Mouse (Mus musculus): Measurements from ENCODE around the gene Enpp3.

Gene Enpp3

DNA sequence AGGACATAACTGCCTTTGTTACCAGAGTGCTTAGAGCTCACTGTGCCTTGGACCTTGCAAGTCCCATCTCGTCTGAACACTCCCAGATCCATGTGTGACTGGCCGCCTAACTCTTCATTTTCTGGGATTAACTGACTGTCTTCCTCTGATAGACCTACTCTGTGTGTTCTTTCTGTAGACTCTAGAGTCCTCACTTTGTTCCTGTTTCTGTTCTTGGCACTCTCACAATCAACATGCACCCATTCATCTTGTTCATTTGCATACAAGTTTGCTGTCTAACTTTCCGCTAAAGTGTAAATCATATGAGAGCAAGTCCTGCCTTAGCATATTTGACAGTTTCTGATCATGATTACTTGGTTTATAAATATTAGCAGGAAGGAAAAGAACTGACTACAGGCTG is 79.4 kb downstream of the Enpp3 start:
- DNase-seq (ENCODE audit: low spot score): no peak

GRCm38 (mm10) chr10:24758326-24758915 is 84.2 kb downstream of the Enpp3 start:
- no peak for DNase-seq (ENCODE audit: low spot score)

DNA sequence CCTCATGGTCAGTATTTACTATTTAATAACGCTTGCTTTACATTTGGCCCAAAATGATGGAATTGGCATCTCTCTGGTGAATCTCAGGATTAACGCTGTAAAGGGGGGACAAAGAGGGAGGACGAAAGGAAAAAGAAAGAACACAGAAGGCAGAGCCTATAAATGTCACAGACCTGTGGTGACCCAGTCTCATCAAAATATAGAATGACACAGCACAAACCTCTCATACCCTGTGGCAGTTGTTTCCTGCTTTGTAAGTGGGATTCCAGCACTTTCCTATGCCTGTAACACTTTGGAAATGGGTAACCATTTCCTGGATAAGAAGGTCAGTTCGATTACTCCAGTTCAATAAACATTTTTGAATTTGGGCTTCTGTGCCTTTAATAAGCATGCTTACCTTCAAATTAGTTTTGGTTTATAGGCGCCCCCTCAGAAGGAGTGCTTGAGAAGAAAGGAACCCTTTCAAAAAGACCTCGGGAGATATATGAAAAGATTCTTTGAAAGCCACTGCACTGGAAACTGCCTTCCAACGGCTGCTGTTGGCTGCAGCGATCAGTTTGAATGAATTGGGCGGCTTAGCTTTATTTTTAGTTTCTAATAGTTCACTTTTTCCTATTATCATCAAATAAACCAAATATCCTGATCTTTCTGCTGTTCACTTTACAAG is 87.6 kb downstream of the Enpp3 start:
- DNase-seq (ENCODE audit: low spot score): no peak

GRCm38 (mm10) chr10:24754251-24754835 is 88.3 kb downstream of the Enpp3 start:
- DNase-seq (ENCODE audit: low spot score): no peak

DNA sequence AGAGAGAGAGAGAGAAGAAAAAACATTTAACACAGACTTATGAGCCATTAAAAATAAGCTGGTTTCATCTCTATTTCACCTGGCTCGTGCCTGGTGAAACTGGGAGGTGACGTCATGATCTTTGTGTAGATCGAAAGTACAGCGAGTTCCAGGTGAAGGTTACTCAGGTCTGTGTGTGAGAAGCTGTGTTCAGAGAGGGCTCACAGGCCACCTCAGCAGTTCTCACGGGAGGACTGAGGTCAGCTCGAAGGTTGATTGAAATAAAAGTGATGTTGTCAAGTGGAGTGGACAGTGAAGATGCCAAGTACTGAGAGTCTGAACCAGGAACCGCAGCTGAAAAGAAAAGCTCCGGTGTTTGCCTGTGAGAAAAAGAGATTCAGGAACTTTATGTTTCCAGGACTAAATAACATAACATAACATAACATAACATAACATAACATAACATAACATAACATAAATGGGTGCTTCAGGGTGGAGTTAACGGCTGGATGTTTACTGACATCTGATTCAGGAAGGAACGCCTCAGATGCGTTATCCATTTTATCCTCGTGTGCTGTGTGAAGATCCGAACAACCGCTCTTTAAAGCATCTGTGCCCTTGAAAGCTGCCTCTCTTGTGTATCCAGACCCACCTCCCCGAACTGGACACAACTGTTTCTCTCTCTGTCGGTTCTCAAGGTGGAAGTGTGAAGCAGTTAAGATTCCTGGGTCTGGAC is 88.9 kb downstream of the Enpp3 start:
- DNase-seq (ENCODE audit: low spot score): no peak

DNA sequence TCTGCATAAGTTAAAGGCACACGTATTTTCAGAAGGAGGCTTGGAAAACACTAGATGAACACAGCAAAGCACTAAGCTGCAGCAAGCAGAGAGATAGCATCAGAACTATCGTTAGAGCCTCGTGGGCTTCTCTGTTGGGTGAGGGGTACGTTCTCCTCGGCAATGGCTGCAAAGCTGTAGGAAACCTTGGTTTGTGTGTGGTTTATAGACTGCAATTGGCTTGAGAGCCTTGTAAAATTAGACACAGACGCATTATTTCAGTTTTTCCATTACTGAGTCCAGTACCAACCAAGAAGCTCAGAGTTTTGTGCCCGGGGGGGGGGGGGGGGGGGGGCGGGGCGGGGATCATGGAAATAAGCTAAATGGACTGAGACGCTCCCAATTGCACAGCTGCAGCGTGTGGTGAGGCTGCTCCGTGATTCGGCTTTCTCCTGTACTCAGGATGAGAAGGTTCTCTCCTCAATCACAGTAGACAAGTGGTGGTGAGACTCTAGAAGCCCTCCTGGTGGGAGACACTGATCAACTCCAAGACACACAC is 99.6 kb downstream of the Enpp3 start:
- DNase-seq (ENCODE audit: low spot score): no peak

- no peak for DNase-seq (ENCODE audit: low spot score)
Measured at GRCm38 (mm10) chr10:24741229-24742198, 101.1 kb downstream of the Enpp3 start.

- no peak for DNase-seq (ENCODE audit: low spot score)
Measured at GRCm38 (mm10) chr10:24739171-24739570, 103.5 kb downstream of the Enpp3 start.

GRCm38 (mm10) chr10:24738456-24738855 is 104.2 kb downstream of the Enpp3 start:
- no peak for DNase-seq (ENCODE audit: low spot score)

GRCm38 (mm10) chr10:24735027-24735777 is 107.4 kb downstream of the Enpp3 start:
- DNase-seq (ENCODE audit: low spot score): no peak

- DNase-seq (ENCODE audit: low spot score): no peak
Measured at GRCm38 (mm10) chr10:24727478-24727877, 115.1 kb downstream of the Enpp3 start.

- no peak for DNase-seq (ENCODE audit: low spot score)
Measured at GRCm38 (mm10) chr10:24725197-24725596, 117.4 kb downstream of the Enpp3 start.
